Mouse (Mus musculus) urinary bladder, postnatal 10 days (tissue): ENCODE results near the gene Zc3h14.

Source experiments
- DNase-seq: peaks from one replicate; pipeline ENCODE4 v3.0.0; 2022; ENCODE audit warnings: low spot score

Gene Zc3h14

GRCm38 (mm10) chr12:98746746-98747379 lies at the start of gene Zc3h14:
Zc3h14 (plus strand) TSS chr12:98746964.
- peak; percentile 56 for DNase-seq

GRCm38 (mm10) chr12:98697202-98697601 lies 49.6 kb upstream of the Zc3h14 start:
- DNase-seq, result no peak

GRCm38 (mm10) chr12:98701564-98701963 lies 45.2 kb upstream of the Zc3h14 start:
- DNase-seq, result no peak

- no peak for DNase-seq
Measured at GRCm38 (mm10) chr12:98703554-98703953, 43.2 kb upstream of the Zc3h14 start.

- DNase-seq, result no peak
Measured at GRCm38 (mm10) chr12:98703961-98704360, 42.8 kb upstream of the Zc3h14 start.

- DNase-seq, result no peak
Measured at GRCm38 (mm10) chr12:98712819-98713218, 33.9 kb upstream of the Zc3h14 start.

- no peak for DNase-seq
Measured at GRCm38 (mm10) chr12:98713621-98714103, 33.1 kb upstream of the Zc3h14 start.

- DNase-seq, result no peak
Measured at GRCm38 (mm10) chr12:98714757-98715156, 32.0 kb upstream of the Zc3h14 start.

GRCm38 (mm10) chr12:98716142-98716541 lies 30.6 kb upstream of the Zc3h14 start:
- no peak for DNase-seq

- no peak for DNase-seq
Measured at GRCm38 (mm10) chr12:98720628-98721027, 26.1 kb upstream of the Zc3h14 start.

GRCm38 (mm10) chr12:98721030-98721429 lies 25.7 kb upstream of the Zc3h14 start:
- no peak for DNase-seq

GRCm38 (mm10) chr12:98724224-98724623 lies 22.5 kb upstream of the Zc3h14 start:
- no peak for DNase-seq

GRCm38 (mm10) chr12:98724976-98725375 lies 21.8 kb upstream of the Zc3h14 start:
- no peak for DNase-seq

GRCm38 (mm10) chr12:98726078-98726477 lies 20.7 kb upstream of the Zc3h14 start:
- no peak for DNase-seq

GRCm38 (mm10) chr12:98727186-98727585 lies 19.6 kb upstream of the Zc3h14 start:
- DNase-seq, result no peak

- no peak for DNase-seq
Measured at GRCm38 (mm10) chr12:98730682-98731081, 16.1 kb upstream of the Zc3h14 start.

- DNase-seq, result no peak
Measured at GRCm38 (mm10) chr12:98733165-98733564, 13.6 kb upstream of the Zc3h14 start.

GRCm38 (mm10) chr12:98733776-98734175 lies 13.0 kb upstream of the Zc3h14 start:
- no peak for DNase-seq

GRCm38 (mm10) chr12:98734246-98734879 lies 12.4 kb upstream of the Zc3h14 start:
- DNase-seq, result peak; percentile 32

- DNase-seq, result no peak
Measured at GRCm38 (mm10) chr12:98734880-98735801, 11.6 kb upstream of the Zc3h14 start.

- DNase-seq, result no peak
Measured at GRCm38 (mm10) chr12:98736951-98737800, 9.6 kb upstream of the Zc3h14 start, which contains the start of gene Ptpn21. Ptpn21 (minus strand) TSS chr12:98737405.
